Mouse (Mus musculus) ovary, postnatal 36 days (tissue): ENCODE data around the gene Gm21854.
"Not testable (repeated sequence)": the region's sequence is repeated elsewhere in the genome, so short reads cannot be mapped to it uniquely, and the experiment has no call there.

Experiments
- DNase-seq: peaks from one replicate; pipeline ENCODE4 v3.0.0; 2022; ENCODE audit warnings: low spot score, mixed read lengths

The Gm21854 gene

GRCm38 (mm10) chrY:5656686-5657085 lies at the start of gene Gm21854:
Gene Gm21854 (plus strand): TSS chrY:5656986.
- not testable (repeated sequence) for DNase-seq
